Comparison of ENCODE assay signal across 8 mouse cellular contexts in the genomic region with DNA sequence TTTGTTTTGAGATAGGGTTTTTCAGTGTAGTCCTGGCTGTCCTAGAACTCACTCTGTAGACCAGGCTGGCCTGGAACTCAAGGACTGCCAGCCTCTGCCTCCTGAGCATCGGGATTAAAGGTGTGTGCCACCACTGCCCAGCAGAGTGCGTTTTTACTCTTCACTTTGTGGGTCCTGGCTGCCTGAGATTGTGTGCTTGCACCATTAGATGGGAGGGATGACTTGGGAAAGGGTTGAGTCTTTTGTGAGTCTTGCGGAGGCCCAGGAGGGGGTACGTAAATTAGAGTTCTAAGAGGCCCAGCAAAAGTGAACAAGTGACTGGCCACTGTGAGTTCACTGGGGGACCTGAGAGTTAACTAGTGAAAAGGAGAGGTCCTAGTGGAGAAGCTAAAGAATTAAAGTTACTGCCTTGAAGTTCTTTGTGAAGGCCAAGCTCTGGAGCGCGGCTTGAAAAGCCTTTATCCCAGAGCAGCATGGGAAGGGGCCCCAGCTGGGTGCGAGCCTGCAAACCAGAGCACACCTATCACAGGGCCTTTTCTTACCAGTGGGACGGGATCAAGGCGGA. TPM values are rescaled to one million over a fixed set of nuclear protein-coding genes. Genes with fewer than 3 reads are reported as not detected.
DNase-seq lines count a peak whose midpoint lies in the region; ATAC-seq and TF ChIP-seq lines count a peak whose summit lies in the region.

No protein-coding gene starts in this region.

- H3K9ac ChIP-seq in kidney, postnatal 0 days (ENCODE audit: low read depth, low read length) = peak overlapping the region; percentile 61

- peak overlapping the region; percentile 51 for H3K4me3 ChIP-seq in kidney, postnatal 0 days (replicated peaks; ENCODE audit: low read depth, low read length)

- TF ChIP-seq CTCF in kidney, postnatal 0 days (IDR thresholded peaks at IDR 0.05; ENCODE audit: low read depth) = no peak

- peak; percentile 74 for ATAC-seq in kidney, postnatal 0 days (replicated peaks; ENCODE audit: low FRiP score, low read depth)
- peak; percentile 24 for ATAC-seq in activated CD4-positive, CD25-positive, alpha-beta regulatory T cell, adult 4 months
- ATAC-seq in granulocyte monocyte progenitor cell, adult 5-6 weeks (replicated peaks; ENCODE audit: poor library complexity, severe bottlenecking) = peak; percentile 25; the same call in 1 of the 2 replicates
- ATAC-seq in monocyte, adult 5-6 weeks (replicated peaks; ENCODE audit: insufficient number of reproducible peaks, low FRiP score, low TSS enrichment, poor library complexity, severe bottlenecking) = no peak

- DNase-seq in kidney, postnatal 0 days (ENCODE audit: low spot score) = peak; percentile 86
- DNase-seq in kidney, postnatal 14 days = no peak
- DNase-seq in lung, postnatal 10 days = peak; percentile 17
- DNase-seq in right cerebral cortex, postnatal 14 days = no peak
- DNase-seq in layer of hippocampus, postnatal 14 days (ENCODE audit: low spot score in 2 of 2) = no peak

- no peaks in the 10 kb centered on the region; the same call in 1 of the 2 replicates for H3K36me3 ChIP-seq in kidney, postnatal 0 days (ENCODE audit: insufficient read depth, low read length)

- H3K9me3 ChIP-seq in kidney, postnatal 0 days (replicated peaks; ENCODE audit: low read length) = no peaks in the 10 kb centered on the region

- 8% methylated on average over 9 of the region's 9 CpGs for WGBS in kidney, postnatal 0 days

- peak overlapping the region; percentile 87 for H3K4me2 ChIP-seq in kidney, postnatal 0 days (ENCODE audit: low read length)

- peak overlapping the region; percentile 97 for H3K27ac ChIP-seq in kidney, postnatal 0 days

- peaks cover 15% of the 10 kb centered on the region for H3K4me1 ChIP-seq in kidney, postnatal 0 days (replicated peaks; ENCODE audit: insufficient read depth, low read length)

- no peaks in the 10 kb centered on the region for H3K27me3 ChIP-seq in kidney, postnatal 0 days (ENCODE audit: insufficient read depth, low read length)

RNA-seq across cellular contexts. Expression of a gene that starts 1.3 kb away (rescaled TPM):
- 23.7 and 26.3 TPM in 2 replicates for polyA plus RNA-seq in kidney, postnatal 0 days (2015; fragmentation: Nextera tagmentation; extraction: Ambion mirVana)
- polyA plus RNA-seq in activated CD4-positive, CD25-positive, alpha-beta regulatory T cell, adult 4 months (2017; shearing (Covaris generic)) = 1 to 10 TPM; 4.7 to 5.9 TPM
- total RNA-seq in granulocyte monocyte progenitor cell, adult 5-6 weeks (2014; fragmentation: Nextera tagmentation) = 65.9 and 81.6 TPM in 2 replicates
- 17.0 and 27.3 TPM in 2 replicates for total RNA-seq in granulocyte monocyte progenitor cell, adult 5-6 weeks (2017)
- total RNA-seq in layer of hippocampus, postnatal 14 days (2021) = 10 to 100 TPM; 66.5 to 68.8 TPM
- 13.5 to 23.0 TPM (median 17.2 TPM) in 3 replicates for total RNA-seq in monocyte, adult 5-6 weeks (2017)

RNA-seq across cellular contexts. Expression of a gene that starts 19.5 kb away (rescaled TPM):
- polyA plus RNA-seq in kidney, postnatal 0 days (2015; fragmentation: Nextera tagmentation; extraction: Ambion mirVana) = 2.3 and 2.6 TPM in 2 replicates
- polyA plus RNA-seq in activated CD4-positive, CD25-positive, alpha-beta regulatory T cell, adult 4 months (2017; shearing (Covaris generic)) = 10 to 100 TPM; 56.9 to 62.4 TPM
- total RNA-seq in granulocyte monocyte progenitor cell, adult 5-6 weeks (2014; fragmentation: Nextera tagmentation) = 17.1 and 27.3 TPM in 2 replicates
- total RNA-seq in granulocyte monocyte progenitor cell, adult 5-6 weeks (2017) = 20.5 and 24.1 TPM in 2 replicates
- under 1 TPM; 0.51 to 0.64 TPM for total RNA-seq in layer of hippocampus, postnatal 14 days (2021)
- 191 to 299 TPM (median 267 TPM) in 3 replicates for total RNA-seq in monocyte, adult 5-6 weeks (2017)

RNA-seq across cellular contexts. Expression of a gene that starts 35.4 kb away (rescaled TPM):
- polyA plus RNA-seq in kidney, postnatal 0 days (2015; fragmentation: Nextera tagmentation; extraction: Ambion mirVana) = 128 and 131 TPM in 2 replicates
- polyA plus RNA-seq in activated CD4-positive, CD25-positive, alpha-beta regulatory T cell, adult 4 months (2017; shearing (Covaris generic)) = 1 to 10 TPM; 2.7 to 3.1 TPM
- total RNA-seq in granulocyte monocyte progenitor cell, adult 5-6 weeks (2014; fragmentation: Nextera tagmentation) = 8.4 and 13.9 TPM in 2 replicates
- total RNA-seq in granulocyte monocyte progenitor cell, adult 5-6 weeks (2017) = 17.4 and 23.6 TPM in 2 replicates
- total RNA-seq in layer of hippocampus, postnatal 14 days (2021) = 10 to 100 TPM; 13.7 to 15.0 TPM
- 3.2 to 6.6 TPM (median 6.3 TPM) in 3 replicates for total RNA-seq in monocyte, adult 5-6 weeks (2017)

RNA-seq across cellular contexts. Expression of a gene that starts 47.1 kb away (rescaled TPM):
- 28.1 and 29.2 TPM in 2 replicates for polyA plus RNA-seq in kidney, postnatal 0 days (2015; fragmentation: Nextera tagmentation; extraction: Ambion mirVana)
- 1 to 10 TPM; 2.8 to 3.5 TPM for polyA plus RNA-seq in activated CD4-positive, CD25-positive, alpha-beta regulatory T cell, adult 4 months (2017; shearing (Covaris generic))
- 37.5 and 39.9 TPM in 2 replicates for total RNA-seq in granulocyte monocyte progenitor cell, adult 5-6 weeks (2014; fragmentation: Nextera tagmentation)
- 51.6 and 59.1 TPM in 2 replicates for total RNA-seq in granulocyte monocyte progenitor cell, adult 5-6 weeks (2017)
- 10 to 100 TPM; 54.3 to 56.9 TPM for total RNA-seq in layer of hippocampus, postnatal 14 days (2021)
- total RNA-seq in monocyte, adult 5-6 weeks (2017) = 21.2 to 32.4 TPM (median 25.6 TPM) in 3 replicates

RNA-seq across cellular contexts. Expression of a gene that starts 47.2 kb away (rescaled TPM):
- polyA plus RNA-seq in kidney, postnatal 0 days (2015; fragmentation: Nextera tagmentation; extraction: Ambion mirVana) = 30.2 and 31.6 TPM in 2 replicates
- 10 to 100 TPM; 16.7 to 18.3 TPM for polyA plus RNA-seq in activated CD4-positive, CD25-positive, alpha-beta regulatory T cell, adult 4 months (2017; shearing (Covaris generic))
- total RNA-seq in granulocyte monocyte progenitor cell, adult 5-6 weeks (2014; fragmentation: Nextera tagmentation) = 16.2 and 19.9 TPM in 2 replicates
- 12.2 and 18.2 TPM in 2 replicates for total RNA-seq in granulocyte monocyte progenitor cell, adult 5-6 weeks (2017)
- 10 to 100 TPM; 14.7 to 15.9 TPM for total RNA-seq in layer of hippocampus, postnatal 14 days (2021)
- 9.4 to 12.1 TPM (median 10.3 TPM) in 3 replicates for total RNA-seq in monocyte, adult 5-6 weeks (2017)

Comparison
In these comparisons a context has a peak if more than half of its experiments do, and no peak if none do; other contexts are left out.
1. DNase-seq: peak in kidney, postnatal 0 days (single experiment) and lung, postnatal 10 days (single experiment); none in kidney, postnatal 14 days (single experiment), right cerebral cortex, postnatal 14 days (single experiment) and layer of hippocampus, postnatal 14 days (0 of 2).
2. RNA of a gene that starts 19.5 kb away (total RNA-seq): 191 to 299 TPM in monocyte, adult 5-6 weeks and 17.1 to 27.3 TPM in granulocyte monocyte progenitor cell, adult 5-6 weeks; 0.51 to 0.64 TPM in layer of hippocampus, postnatal 14 days; every median in the first group is over 10 times any median in the second.